Mouse (Mus musculus) myocyte (in vitro differentiated cells): ENCODE measurements around the gene Nup107.

ENCODE experiments used
- CEBPB ChIP-seq: IDR thresholded peaks from 2 replicates; pipeline ENCODE4 v1.6.1; 2011; ENCODE audit warnings: mild to moderate bottlenecking, moderate library complexity; ENCODE audit not compliant: poor library complexity, insufficient read depth, severe bottlenecking
- E2F4 ChIP-seq: IDR thresholded peaks from one replicate; pipeline ENCODE4 v1.6.1; 2011; ENCODE audit warnings: mild to moderate bottlenecking, control low read depth, moderate library complexity; ENCODE audit not compliant: insufficient read depth
- MAX ChIP-seq: IDR thresholded peaks from one replicate; pipeline ENCODE4 v1.6.1; 2011; ENCODE audit warnings: low read depth, mild to moderate bottlenecking, control low read depth
- MYOG ChIP-seq, 3 experiments: IDR thresholded peaks; one replicate each; pipeline ENCODE4 v1.6.1; 2011; ENCODE audit warnings: control low read depth in 2 of 3, low read depth in 2 of 3, mild to moderate bottlenecking in 2 of 3; ENCODE audit not compliant: insufficient read length in 2 of 3, control insufficient read depth in 1 of 3, insufficient read depth in 1 of 3
- POLR2A ChIP-seq: IDR thresholded peaks from one replicate; pipeline ENCODE4 v1.6.1; 2011; ENCODE audit warnings: low read depth, mild to moderate bottlenecking, control low read depth, moderate library complexity; ENCODE audit not compliant: insufficient read length
- POLR2AphosphoS2 ChIP-seq: IDR thresholded peaks from one replicate; pipeline ENCODE4 v1.6.1; 2011; ENCODE audit warnings: low read depth, control low read depth; ENCODE audit not compliant: insufficient read length
- REST ChIP-seq: IDR thresholded peaks from one replicate; pipeline ENCODE4 v1.6.1; 2011; ENCODE audit warnings: mild to moderate bottlenecking, control low read depth, moderate library complexity; ENCODE audit not compliant: insufficient read depth, insufficient read length
- SRF ChIP-seq: IDR thresholded peaks from one replicate; pipeline ENCODE4 v1.6.1; 2011; ENCODE audit warnings: low read depth; ENCODE audit not compliant: control insufficient read depth, insufficient read length
- TCF12 ChIP-seq: IDR thresholded peaks from one replicate; pipeline ENCODE4 v1.6.1; 2011; ENCODE audit warnings: mild to moderate bottlenecking, control low read depth; ENCODE audit not compliant: poor library complexity, insufficient read depth, severe bottlenecking
- TCF3 ChIP-seq: IDR thresholded peaks from one replicate; pipeline ENCODE4 v1.6.1; 2011; ENCODE audit warnings: low read depth, control low read depth; ENCODE audit not compliant: insufficient read length
- USF1 ChIP-seq: IDR thresholded peaks from one replicate; pipeline ENCODE4 v1.6.1; 2011; ENCODE audit warnings: low read depth, mild to moderate bottlenecking, control low read depth, moderate library complexity

DNA sequence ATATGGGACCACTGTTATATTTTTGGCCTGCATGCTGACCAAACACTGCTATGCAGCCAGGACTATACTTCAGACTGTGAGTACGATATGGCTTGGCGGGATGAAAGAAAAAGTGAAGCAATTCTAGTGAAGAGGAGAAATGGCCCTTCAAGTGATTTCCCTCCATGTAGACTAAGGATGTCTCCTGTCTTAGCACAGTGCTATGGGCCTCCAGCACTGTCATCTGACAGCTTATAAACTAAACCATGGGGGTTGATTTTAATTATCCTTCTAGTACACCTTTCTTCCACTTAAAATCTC lies 1.4 kb downstream of the Nup107 start:
- TF ChIP-seq MAX (no peak), POLR2A (no peak), TCF12 (no peak), TCF3 (no peak), E2F4 (no peak), SRF (no peak), REST (no peak), USF1 (no peak), MYOG (IDR thresholded peaks at IDR 0.05; ENCODE audit: control insufficient read depth in 1 of 3, insufficient read depth in 1 of 3, insufficient read length in 2 of 3, low read depth in 2 of 3) (no peak), CEBPB (no peak), POLR2AphosphoS2 (no peak)
